Mouse (Mus musculus): ENCODE data around the gene Ltb4r2. TPM values are rescaled to one million over a fixed set of nuclear protein-coding genes. Genes with fewer than 3 reads are reported as not detected.

Gene Ltb4r2
- total RNA-seq (2022), result under 1 TPM; 0.21 to 0.28 (median 0.25) TPM

DNA sequence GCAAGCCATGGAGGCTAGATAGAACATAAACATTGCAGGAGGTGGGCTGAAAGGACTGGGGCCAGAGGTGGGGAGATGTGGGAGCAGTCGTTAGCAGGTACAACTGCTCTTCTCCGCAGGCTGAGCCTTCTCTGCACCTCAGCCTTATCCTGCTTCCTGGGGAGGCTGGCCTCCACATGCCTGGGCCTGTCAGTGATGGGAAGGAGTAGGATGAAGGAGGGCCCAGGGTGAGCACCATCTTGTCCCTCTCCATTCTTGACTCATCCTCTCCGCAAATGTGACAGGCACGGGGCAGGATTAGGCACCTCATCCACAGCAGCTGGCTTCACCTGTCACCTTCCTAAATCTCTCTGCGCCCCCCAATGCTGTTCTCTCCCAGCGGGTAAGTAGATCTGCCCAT, at the start of gene Ltb4r2:
Gene Ltb4r2, plus strand, starts transcription at position 266 of the 400 bp plus-strand sequence.
- no peak for DNase-seq (ENCODE audit: low spot score in 2 of 2)

DNA sequence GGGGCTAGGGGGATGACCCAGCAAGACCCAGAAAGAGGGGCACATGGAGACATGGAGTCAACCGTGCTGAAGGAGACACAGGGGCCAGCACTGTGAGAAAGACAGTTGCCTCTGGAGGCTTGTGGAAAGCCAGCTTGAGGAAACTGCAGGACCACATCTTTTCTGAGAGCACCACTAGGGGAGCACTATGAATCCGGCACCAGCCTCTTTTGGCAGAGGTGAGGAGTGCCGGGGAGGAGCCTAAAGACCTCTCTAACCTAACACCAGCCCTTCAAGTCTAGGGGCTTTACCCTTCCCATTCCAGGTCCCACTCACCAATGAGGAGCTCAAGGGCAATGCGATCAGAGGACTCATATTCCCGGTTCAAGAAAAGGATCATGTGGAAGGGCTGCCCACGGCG, 49.4 kb upstream of the Ltb4r2 start:
- no peak for DNase-seq (ENCODE audit: low spot score in 2 of 2)

DNA sequence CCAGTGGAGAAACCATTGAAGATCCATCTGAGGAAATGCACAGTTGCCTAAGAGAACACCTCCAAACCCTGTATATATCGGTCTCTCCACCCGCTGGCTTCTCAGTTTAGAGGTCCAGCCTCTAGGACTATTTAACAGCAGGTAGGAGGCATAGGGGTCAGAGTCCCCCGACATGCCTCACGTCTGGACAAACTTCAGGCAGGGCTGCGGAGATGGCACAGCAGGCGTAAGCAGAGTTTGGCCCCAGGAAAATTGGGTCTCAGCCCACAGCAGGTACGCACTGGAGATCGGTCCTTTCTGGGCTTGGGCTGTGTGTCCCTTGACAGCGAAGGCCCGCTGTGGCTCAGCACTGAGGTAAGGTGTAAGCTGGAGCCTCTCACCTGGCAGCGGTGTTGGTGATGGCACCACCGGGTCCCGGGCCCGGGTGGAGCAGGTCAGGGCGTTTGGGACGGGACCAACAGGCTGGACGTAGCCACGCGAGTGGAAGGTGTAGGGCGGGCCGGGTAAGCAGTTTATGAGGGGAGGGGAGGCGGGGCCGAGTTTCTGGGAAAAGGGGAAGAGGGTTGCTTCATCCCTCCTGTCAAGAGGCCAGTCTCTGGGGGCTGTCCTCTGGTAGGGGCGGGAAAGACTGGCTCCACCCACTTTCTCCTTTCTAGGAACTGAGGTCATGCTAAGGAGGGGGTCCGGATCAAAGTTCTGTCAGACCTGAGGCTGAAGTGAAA, 48.1 kb upstream of the Ltb4r2 start:
- DNase-seq (ENCODE audit: low spot score in 2 of 2), result no peak

DNA sequence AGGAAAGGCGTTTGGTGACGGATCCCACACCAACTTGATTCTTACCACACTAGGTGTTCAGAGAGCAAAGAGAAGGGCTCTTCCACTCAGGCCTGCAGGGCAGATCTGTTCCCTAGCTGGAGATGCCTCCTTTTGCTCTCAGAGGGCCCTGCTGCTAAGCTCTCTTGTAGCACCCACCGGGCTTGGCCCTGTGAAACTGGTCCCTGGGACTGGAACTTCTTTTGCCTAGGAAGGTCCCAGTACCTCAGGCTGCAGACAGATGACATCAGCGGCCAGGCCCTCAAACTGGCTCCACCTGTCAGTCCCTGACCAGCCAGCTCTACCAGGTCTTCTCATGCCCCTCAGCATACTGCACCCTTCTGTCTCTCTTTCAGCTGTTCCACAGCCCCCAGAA, 47.5 kb upstream of the Ltb4r2 start, which contains the start of gene Tgm1:
Gene Tgm1, minus strand, starts transcription at position 198 of the 394 bp plus-strand sequence.
- no peak for DNase-seq (ENCODE audit: low spot score in 2 of 2)

DNA sequence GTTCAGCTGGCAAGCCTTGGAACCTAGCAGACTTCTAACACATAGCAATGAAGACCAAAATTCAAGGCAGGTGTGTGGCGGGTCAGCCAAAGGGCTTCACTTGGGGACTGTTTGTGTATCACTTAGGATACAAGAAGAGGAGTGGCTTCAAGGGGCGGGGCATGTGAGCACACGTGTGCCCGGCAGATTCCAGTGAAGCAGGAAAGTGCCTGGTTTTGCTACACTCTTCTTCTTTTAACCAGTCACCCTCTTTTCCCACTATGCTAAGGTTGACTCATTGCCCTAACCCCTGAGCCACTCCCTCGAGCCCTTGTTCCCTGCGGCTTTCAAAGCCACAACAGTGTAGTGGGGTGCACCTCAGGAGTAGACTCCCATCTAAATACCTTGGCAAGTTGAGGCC, 46.3 kb upstream of the Ltb4r2 start:
- DNase-seq (ENCODE audit: low spot score in 2 of 2), result no peak

DNA sequence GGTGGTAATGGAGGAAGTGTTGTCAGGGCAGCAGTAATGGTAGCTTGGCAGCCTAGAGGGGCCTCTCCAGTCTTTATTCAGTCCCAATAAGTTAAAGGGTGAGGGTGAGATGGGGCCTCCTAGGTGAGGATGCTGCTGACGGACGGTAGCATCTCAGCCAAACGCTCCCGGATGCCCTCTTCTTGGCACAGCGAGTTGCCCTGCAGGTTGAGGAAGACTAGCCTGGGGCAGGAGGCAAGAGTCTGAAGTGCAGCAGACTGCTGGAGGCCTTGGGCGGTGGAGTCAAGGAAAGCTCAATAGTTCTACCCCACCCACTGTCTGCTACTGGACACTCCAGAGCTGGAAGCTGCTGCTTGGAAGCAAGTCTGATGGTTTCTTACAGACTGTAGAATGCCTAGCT, 45.0 kb upstream of the Ltb4r2 start:
- no peak for DNase-seq (ENCODE audit: low spot score in 2 of 2)

DNA sequence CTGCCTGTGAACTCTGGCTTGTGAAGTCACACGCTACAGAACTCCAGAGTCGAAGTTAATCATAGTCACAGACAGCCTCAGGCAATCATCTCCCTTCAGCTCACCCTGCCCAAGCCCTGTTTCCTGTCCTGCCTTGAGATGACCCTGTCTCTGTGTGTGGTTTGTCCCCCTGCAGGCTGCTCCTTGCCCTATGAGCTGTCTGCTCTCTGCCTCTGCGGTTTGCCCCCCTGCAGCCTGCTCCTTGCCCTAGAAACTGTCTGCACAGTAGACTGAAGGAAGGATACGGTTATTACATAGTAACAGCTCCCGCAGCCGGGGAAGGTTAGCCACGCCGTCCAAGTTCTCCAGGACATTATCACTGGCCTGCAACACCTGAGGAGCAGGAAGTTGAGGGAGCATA, 44.3 kb upstream of the Ltb4r2 start:
- DNase-seq (ENCODE audit: low spot score in 2 of 2), result no peak

DNA sequence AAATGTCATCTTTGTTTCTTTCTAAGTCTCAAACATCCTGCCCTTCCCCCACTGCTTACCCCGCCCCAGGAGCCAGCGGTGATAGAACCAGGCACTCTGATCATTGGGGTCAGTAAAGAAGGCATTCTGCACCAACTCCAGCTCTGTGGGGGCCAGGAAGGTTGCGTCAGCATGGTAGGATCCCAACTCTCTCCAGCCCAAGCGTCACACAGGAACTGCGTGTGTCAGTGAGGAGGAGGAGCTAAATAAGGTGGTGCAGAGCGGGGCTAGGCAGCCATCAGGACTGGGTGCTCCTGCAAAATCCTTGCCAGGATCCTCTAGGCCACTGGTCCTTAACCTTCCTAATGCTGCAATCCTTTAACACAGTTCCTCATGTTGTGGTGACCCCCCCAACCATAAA, 41.5 kb upstream of the Ltb4r2 start:
- no peak for DNase-seq (ENCODE audit: low spot score in 2 of 2)

DNA sequence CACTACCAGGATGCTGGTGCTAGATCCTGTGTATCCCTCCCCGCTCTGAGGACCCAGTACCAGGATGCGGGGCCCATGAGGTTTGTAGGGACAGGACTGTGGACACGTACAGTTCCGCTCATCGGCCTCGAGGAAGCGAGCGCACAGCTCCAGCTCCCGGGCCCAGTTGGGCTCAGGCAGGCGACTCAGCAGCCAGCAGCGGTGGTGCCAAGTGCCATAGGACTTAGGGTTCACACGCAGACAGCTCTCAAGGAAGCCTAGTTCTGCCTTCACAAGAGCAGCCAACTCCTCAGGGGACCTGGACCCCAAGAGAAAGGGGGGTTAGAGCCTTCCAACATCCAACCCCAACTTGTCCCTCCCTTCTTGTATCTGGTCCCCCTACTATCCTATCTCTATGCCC, 40.6 kb upstream of the Ltb4r2 start:
- no peak for DNase-seq (ENCODE audit: low spot score in 2 of 2)

DNA sequence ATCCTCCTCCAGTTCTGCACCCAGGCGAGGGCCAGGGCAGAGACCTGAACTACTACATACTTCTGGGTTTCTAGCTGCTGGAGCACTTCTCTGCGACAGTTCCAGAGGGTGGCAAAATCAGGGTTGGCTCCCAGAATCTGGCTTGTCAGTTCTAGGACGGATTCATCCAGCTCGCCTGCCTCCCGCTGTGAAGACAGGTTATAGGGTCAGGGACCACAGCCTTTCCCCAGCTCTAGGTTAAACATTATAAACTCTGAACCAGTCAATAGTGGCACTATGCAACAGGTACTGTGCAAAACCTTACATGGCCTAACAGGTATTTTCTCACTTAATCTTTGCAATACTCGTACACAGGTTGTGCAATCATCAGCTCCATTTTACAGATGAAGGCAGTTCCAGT, 40.2 kb upstream of the Ltb4r2 start:
- no peak for DNase-seq (ENCODE audit: low spot score in 2 of 2)

DNA sequence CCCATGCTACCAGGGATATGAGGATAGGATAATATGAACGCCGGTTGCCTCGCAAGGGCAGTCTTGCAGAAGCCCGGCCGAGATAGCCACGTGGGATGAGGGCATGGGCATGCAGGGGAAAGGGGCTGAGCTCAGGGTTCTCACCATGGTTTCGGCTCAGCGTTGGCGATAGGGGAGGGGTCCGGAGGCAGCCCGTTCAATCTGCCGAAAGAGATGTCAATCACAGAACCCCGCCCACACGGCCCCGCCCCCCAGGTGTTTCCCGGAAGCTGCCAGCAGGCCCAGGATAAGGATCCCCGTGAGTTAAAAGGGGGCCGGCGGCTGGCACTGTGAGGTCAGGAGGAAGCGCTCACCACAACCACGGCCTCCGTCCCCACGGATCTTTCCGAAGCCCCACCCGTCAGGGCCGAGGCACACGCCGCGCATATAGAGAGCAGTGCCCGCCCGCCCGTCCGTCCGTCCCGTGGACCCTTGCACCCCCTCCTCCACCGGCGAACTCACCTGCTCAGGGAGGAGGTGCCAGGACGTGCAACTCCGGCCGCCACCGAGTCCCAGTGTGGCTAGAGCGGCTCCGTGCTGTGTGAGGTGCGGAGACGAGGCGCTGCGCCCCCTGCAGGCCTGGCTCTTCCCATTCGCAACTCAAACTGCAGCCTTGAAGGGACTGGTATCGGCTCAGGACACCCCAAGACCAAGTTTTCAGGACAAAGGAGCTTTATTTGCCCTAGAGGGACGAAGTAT, 39.4 kb upstream of the Ltb4r2 start, which contains the start of gene Rabggta:
Gene Rabggta, minus strand, starts transcription at position 564 of the 738 bp plus-strand sequence.
- peak; percentile 85 to 92 for DNase-seq (ENCODE audit: low spot score in 2 of 2)

DNA sequence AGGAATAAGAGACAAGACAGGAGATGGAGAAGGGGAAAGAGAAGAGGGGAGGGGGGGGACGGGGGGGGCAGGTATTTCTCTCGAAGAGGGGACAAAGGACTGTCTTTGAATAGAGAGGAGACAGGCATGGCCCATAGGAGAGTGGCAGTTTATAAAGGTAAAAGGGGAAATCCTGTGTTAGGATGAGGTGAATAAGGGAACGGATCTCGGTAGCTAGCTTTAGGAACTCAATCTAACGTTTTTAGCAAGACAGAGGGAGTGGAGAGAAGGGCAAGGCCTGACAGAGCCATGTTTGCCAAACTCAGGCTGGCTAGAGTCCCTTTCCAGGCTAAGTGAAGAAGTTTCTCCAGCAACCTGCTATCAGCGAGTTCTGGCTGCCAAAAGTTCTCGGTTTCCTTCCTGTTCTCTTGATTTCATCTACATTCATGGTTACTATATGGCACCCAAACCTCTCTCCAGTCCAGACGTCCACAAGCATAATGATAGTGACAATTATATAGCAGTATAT, 38.7 kb upstream of the Ltb4r2 start:
- no peak for DNase-seq (ENCODE audit: low spot score in 2 of 2)

DNA sequence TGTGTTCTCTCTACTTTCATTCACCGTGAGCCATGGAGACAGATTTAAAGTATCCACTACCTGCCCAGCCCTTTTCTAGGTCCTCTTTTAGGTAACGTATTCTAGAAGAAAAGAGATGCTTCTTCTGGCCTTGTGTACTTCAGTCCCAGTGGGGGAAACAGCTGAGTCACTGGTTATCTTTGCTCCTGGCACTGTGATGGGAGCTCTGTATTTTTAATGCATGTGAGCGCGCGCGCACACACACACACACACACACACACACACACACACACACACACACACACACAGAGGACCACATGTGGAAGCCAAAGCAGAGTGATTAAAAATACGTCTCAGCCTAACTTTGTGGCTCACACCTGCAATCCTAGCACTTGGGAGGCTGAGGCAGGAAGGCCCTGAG, 37.8 kb upstream of the Ltb4r2 start:
- DNase-seq (ENCODE audit: low spot score in 2 of 2), result no peak

DNA sequence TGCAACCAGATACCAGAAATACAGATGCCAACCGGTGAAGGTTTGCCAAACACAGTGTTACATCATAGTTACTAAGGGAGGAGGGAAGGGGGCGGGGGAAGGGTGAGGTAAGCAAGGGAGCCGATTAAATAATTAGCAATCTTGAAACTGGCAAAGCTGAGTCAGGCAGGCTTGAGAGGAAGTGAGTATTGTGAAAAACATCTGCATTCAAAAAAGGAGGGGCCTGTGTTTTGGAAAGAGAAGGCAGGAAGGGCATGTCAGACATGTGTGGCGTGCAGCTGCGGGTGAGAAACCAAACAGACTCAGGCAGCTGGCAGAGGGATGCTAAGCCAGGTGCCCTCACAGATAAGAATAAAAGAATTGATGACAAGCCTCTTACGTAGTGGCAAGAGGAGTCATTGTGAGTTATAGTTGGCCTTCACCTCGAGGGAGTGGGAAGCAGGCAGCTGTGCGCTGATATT, 36.8 kb upstream of the Ltb4r2 start:
- DNase-seq (ENCODE audit: low spot score in 2 of 2), result no peak

DNA sequence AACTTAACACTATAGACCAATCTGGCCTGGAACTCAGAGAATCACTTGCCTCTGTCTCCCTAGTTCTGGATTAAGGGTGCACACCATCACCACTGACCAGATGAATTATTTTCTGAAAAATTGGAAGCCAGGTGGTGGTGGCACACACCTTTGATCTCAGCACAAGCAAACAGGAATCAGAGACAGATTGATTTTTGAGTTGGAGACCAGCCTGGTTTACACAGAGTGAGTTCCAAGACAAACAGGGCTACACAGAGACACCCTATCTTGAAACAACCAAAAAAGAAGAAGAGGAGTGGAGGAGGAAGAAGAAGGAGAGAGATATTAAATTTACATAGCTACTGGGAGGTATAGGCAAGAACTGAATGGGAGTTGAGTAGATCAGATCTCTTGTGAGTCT, 35.0 kb upstream of the Ltb4r2 start:
- DNase-seq (ENCODE audit: low spot score in 2 of 2), result no peak

DNA sequence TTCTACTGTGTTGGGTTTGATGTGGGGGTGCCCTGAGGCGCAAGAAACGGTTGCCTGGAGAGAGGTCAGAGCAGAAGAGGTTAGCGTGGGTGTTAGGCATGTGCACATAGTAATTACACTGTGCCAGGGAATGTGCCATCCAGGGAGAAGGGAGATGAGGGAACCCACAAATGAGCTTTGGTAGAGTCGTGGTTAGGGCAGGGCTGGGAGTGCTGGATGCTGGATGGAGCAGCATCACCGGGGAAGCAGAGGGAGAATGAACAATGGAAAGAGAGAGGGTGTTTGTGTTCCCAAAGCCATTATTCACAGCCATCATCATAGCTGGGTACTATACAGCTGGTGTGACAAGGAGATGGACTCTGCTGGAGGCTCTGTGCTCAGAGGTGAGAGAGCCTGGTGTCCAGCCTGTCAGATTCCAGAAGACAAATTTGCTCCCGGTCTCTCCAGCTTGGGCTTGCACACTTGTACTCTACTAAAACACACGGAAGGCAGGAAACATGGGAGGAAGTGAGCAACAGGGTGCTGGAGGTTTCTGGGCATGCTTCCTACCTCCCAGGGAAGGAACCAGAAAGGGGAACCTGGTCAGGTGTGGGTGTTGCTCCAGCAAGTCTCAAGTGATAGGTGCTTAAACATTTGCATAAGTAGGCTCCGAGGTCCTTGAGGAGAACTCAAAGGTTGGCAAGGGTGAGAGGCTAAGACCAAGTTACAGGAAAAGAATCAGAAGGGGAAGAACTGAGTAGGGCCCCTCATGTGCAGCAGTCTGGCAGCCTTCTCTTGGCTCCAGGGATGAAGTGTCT, 33.1 kb upstream of the Ltb4r2 start:
- DNase-seq (ENCODE audit: low spot score in 2 of 2), result no peak

DNA sequence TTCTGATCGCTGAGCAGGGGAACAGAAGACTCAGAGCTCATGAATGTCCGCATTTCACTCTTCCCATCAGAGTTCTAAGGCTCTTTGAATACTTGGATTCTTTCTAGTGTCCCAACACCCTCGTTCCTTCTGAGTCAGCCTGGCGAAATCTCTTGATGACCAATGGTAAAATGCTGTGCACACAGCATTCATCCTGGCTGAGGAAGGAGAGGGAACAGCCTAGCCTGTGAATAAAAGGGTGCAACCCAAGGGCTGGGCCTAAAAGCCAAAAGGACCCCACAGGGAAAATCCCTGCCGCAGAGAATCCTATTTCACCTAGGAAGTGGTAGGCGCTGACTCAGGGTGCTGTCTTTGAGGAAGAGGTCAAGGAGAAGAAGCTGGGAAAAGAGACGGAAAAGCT, 31.1 kb upstream of the Ltb4r2 start:
- DNase-seq (ENCODE audit: low spot score in 2 of 2), result no peak

DNA sequence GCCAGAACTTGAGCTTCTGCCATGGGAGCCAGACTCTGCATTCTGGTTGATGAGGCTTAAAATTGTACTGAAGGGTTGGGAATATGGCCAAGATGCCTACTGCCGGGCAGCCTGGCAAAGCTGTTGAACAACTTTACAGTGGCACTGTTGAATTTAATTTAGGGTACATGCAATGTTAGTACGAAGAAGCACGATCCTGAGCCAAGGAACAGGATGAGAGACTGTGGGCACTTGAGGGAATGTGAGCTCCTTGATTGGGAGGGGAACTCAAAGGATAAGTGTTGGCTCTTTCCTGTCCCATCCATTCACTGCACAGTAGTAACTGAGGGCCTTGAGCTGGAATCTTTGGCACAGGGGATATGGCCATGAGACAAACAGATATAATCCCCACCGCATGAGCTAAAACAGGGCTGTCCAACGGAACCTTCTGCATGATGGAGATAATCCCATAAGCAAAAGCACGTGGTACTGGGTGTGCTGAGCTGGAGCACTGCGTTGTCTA, 30.6 kb upstream of the Ltb4r2 start:
- peak in 1 of 2 experiments; percentile 28 for DNase-seq (ENCODE audit: low spot score in 2 of 2)

DNA sequence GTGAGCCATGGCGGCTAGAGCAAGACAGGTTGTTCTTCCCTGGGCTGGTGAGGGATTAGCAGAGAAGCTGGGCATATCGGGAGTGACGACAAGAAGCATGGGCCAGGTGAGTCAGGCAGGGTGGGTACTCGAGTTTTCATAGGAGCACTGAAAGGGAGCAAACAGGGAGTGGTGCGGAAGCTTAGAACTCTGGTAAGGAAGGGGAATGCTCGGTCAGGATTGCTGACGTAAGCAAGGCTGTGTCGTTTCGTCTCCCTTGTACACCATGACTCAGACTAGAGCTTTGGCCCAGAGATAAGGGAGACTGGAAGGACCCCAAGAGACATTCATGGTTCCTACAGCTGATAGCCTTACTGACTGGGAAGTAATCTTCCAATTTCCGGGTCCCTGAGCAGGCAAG, 27.3 kb upstream of the Ltb4r2 start:
- no peak for DNase-seq (ENCODE audit: low spot score in 2 of 2)

DNA sequence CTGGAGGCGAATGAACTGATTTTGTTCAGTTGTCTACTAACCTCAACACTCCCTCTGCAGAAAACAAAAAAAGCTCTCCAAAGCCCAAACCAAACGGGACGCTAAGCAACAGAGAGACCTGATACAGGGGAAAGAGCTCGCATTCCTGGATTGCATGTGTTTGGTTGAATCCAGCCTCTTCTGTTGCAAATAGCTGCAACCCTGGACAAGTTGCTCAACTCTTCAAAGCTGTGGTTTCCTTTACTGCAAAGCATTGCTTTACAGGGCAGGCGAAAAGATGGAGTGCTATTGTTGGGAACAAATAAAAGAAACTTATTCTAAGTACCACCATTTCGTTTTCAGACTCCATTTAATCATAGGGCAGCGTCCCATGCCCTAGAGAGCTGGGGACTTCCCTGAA, 26.4 kb upstream of the Ltb4r2 start:
- no peak for DNase-seq (ENCODE audit: low spot score in 2 of 2)

DNA sequence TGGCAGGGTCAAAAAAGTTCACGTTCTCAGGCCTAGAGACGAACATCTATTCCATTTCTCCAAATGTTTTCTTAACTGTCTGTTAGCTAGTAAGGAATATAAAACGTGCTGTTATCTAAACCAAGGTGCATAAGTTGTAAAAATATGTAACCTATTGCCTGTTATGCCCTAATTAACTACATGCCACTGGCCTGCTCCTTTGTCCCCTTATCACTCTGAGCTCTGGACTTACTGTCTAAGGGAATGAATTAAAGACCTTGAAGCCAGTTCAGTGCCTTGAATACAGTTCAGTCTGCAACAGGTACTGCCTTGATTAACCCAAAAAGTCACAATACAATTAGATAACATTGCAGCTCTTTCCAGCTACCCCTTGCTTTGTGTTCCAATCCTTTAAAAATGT, 25.9 kb upstream of the Ltb4r2 start:
- no peak for DNase-seq (ENCODE audit: low spot score in 2 of 2)

DNA sequence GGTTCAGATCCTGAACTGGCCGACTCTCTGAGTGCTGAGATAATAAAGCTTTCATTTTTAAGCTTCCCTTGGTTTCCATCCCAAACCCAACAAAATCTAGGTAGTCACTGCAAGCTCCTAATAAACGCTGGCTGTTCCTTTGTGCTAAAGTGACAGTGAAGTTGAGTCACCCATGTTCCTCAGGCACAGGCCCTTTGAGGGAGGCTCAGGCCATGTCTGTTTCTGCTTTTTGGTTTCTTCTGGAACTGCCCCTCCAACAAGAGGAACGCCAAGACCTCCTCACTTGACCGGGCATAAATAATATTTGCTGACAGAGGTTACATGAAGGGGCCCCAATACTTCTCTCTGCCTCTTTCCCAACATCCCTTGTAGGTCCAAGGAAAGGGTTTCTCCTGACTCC, 25.5 kb upstream of the Ltb4r2 start:
- DNase-seq (ENCODE audit: low spot score in 2 of 2), result no peak
